Mouse (Mus musculus): ENCODE measurements around the gene Capn1. TPM values are rescaled to one million over a fixed set of nuclear protein-coding genes. Genes with fewer than 3 reads are reported as not detected.

The Capn1 gene
- polyA plus RNA-seq, 1 experiment from 2014 or later, result 3.2 TPM

GRCm38 (mm10) chr19:5942581-5942980 lies 73.1 kb downstream of the Capn1 start:
- ATAC-seq, result no peak
- Histone ChIP-seq H3K27me3 (ENCODE audit: control insufficient read depth, insufficient read depth, low read depth, low read length) (no peaks in the 10 kb centered on the region), H3K4me1 (ENCODE audit: control insufficient read depth, insufficient read depth, low read length) (peaks cover 3% of the 10 kb centered on the region; the same call in 1 of the 2 replicates), H3K27ac (ENCODE audit: low read length) (no peak overlapping the region), H3K9me3 (replicated peaks; ENCODE audit: control insufficient read depth, low read length, poor library complexity, severe bottlenecking) (no peaks in the 10 kb centered on the region), H3K4me2 (ENCODE audit: low read length) (no peak overlapping the region), H3K9ac (ENCODE audit: low read depth, low read length) (no peak overlapping the region), H3K36me3 (ENCODE audit: control insufficient read depth, insufficient read depth, low read length) (no peaks in the 10 kb centered on the region; the same call in 1 of the 2 replicates), H3K4me3 (ENCODE audit: low read depth, low read length) (no peak overlapping the region)
- 93% methylated on average over 7 of the region's 7 CpGs for WGBS

GRCm38 (mm10) chr19:5940656-5941055 lies 75.0 kb downstream of the Capn1 start:
- WGBS, result 91% methylated on average over 10 of the region's 10 CpGs
- H3K9ac ChIP-seq (ENCODE audit: low read depth, low read length), result no peak overlapping the region
- no peaks in the 10 kb centered on the region for H3K9me3 ChIP-seq (replicated peaks; ENCODE audit: control insufficient read depth, low read length, poor library complexity, severe bottlenecking)
- no peak overlapping the region for H3K4me2 ChIP-seq (ENCODE audit: low read length)
- H3K4me3 ChIP-seq (ENCODE audit: low read depth, low read length), result no peak overlapping the region
- ATAC-seq, result no peak
- H3K36me3 ChIP-seq (ENCODE audit: control insufficient read depth, insufficient read depth, low read length), result no peaks in the 10 kb centered on the region; the same call in 1 of the 2 replicates
- peaks cover 3% of the 10 kb centered on the region; the same call in 1 of the 2 replicates for H3K4me1 ChIP-seq (ENCODE audit: control insufficient read depth, insufficient read depth, low read length)
- H3K27ac ChIP-seq (ENCODE audit: low read length), result no peak overlapping the region
- H3K27me3 ChIP-seq (ENCODE audit: control insufficient read depth, insufficient read depth, low read depth, low read length), result no peaks in the 10 kb centered on the region

DNA sequence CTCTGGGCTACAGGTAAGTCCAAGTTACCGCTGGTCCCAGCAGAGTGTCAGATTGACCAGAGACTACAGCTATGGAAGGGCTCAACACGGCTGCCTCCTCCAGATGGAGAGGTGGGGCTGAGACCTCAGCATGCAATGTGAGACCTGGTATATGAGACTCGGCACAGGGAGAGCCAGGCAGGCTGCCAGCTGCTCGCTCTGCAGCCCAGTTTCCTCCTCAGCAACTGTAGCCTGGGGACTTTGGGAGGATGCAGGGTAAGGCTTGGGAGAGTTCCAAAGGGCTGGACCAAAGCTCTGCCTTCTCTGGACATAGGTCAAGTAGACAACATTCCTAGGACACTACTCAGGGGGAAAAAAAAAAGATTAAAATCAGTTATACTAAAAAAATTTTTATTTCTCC lies 75.5 kb downstream of the Capn1 start:
- H3K9ac ChIP-seq (ENCODE audit: low read depth, low read length), result no peak overlapping the region
- WGBS, result 63% methylated on average over 4 of the region's 4 CpGs
- no peak overlapping the region for H3K4me3 ChIP-seq (ENCODE audit: low read depth, low read length)
- ATAC-seq, result no peak
- H3K4me1 ChIP-seq (ENCODE audit: control insufficient read depth, insufficient read depth, low read length), result peaks cover 3% of the 10 kb centered on the region; the same call in 1 of the 2 replicates
- H3K27me3 ChIP-seq (ENCODE audit: control insufficient read depth, insufficient read depth, low read depth, low read length), result no peaks in the 10 kb centered on the region
- peak overlapping the region; percentile 38 for H3K27ac ChIP-seq (ENCODE audit: low read length)
- no peaks in the 10 kb centered on the region for H3K9me3 ChIP-seq (replicated peaks; ENCODE audit: control insufficient read depth, low read length, poor library complexity, severe bottlenecking)
- no peaks in the 10 kb centered on the region; the same call in 1 of the 2 replicates for H3K36me3 ChIP-seq (ENCODE audit: control insufficient read depth, insufficient read depth, low read length)
- H3K4me2 ChIP-seq (ENCODE audit: low read length), result no peak overlapping the region

DNA sequence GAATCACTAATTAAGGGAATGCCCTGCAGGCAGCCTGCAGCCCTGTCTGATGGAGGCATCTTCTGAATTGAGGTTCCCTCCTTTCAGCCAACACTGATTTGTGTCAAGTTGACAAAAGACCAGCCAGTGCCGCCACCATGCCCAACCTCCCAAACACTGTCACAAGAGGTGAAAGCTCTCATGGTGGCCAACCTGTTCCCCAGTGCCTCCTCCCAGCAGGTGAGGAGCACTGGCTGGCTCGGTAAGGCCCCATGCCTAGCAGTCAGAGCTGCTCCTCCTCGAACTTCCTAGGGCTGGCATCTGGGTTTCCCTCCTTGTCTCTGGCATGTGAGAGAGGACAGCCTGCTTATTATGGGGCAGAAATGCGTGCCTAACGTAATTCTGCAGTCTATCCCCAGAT lies 76.0 kb downstream of the Capn1 start:
- H3K9ac ChIP-seq (ENCODE audit: low read depth, low read length), result no peak overlapping the region
- H3K27me3 ChIP-seq (ENCODE audit: control insufficient read depth, insufficient read depth, low read depth, low read length), result no peaks in the 10 kb centered on the region
- H3K9me3 ChIP-seq (replicated peaks; ENCODE audit: control insufficient read depth, low read length, poor library complexity, severe bottlenecking), result no peaks in the 10 kb centered on the region
- peak overlapping the region; percentile 38 for H3K27ac ChIP-seq (ENCODE audit: low read length)
- no peaks in the 10 kb centered on the region; the same call in 1 of the 2 replicates for H3K36me3 ChIP-seq (ENCODE audit: control insufficient read depth, insufficient read depth, low read length)
- WGBS, result 63% methylated on average over 5 of the region's 5 CpGs
- ATAC-seq, result no peak
- H3K4me2 ChIP-seq (ENCODE audit: low read length), result no peak overlapping the region
- peaks cover 3% of the 10 kb centered on the region; the same call in 1 of the 2 replicates for H3K4me1 ChIP-seq (ENCODE audit: control insufficient read depth, insufficient read depth, low read length)
- no peak overlapping the region for H3K4me3 ChIP-seq (ENCODE audit: low read depth, low read length)

Small RNA genes within 50 kb of the gene (microRNA-seq; reads per million reads assigned to microRNA genes)
- gene Mir6988, result 2.9 reads per million, percentile 13 among the genes with 10 or more reads in this experiment

Other genes starting within 250 kb of the Capn1 start
- gene Scyl1, start 244.5 kb downstream of the Capn1 start, polyA plus RNA-seq (2015; fragmentation: Nextera tagmentation; extraction: Ambion mirVana), result 86.3 and 86.6 TPM in 2 replicates
- gene Frmd8, start 140.6 kb downstream of the Capn1 start, polyA plus RNA-seq (2015; fragmentation: Nextera tagmentation; extraction: Ambion mirVana), result 14.7 and 16.5 TPM in 2 replicates
- gene Slc25a45, start 138.1 kb downstream of the Capn1 start, polyA plus RNA-seq (2015; fragmentation: Nextera tagmentation; extraction: Ambion mirVana), result 2.0 and 2.2 TPM in 2 replicates
- 13.4 and 14.6 TPM in 2 replicates for gene Tigd3, start 121.7 kb downstream of the Capn1 start, polyA plus RNA-seq (2015; fragmentation: Nextera tagmentation; extraction: Ambion mirVana)
- 105 and 121 TPM in 2 replicates for gene Dpf2, start 102.9 kb downstream of the Capn1 start, polyA plus RNA-seq (2015; fragmentation: Nextera tagmentation; extraction: Ambion mirVana)
- 16.0 and 20.4 TPM in 2 replicates for gene Cdc42ep2, start 91.1 kb downstream of the Capn1 start, polyA plus RNA-seq (2015; fragmentation: Nextera tagmentation; extraction: Ambion mirVana)
- 19.4 and 22.4 TPM in 2 replicates for gene Pola2, start 51.7 kb downstream of the Capn1 start, polyA plus RNA-seq (2015; fragmentation: Nextera tagmentation; extraction: Ambion mirVana)
- not detected in 2 replicates for gene Slc22a20, start 29.8 kb downstream of the Capn1 start, polyA plus RNA-seq (2015; fragmentation: Nextera tagmentation; extraction: Ambion mirVana)
- 31.5 and 34.5 TPM in 2 replicates for gene Syvn1, start 30.7 kb upstream of the Capn1 start, polyA plus RNA-seq (2015; fragmentation: Nextera tagmentation; extraction: Ambion mirVana)
- 58.5 and 59.7 TPM in 2 replicates for gene Mrpl49, start 41.9 kb upstream of the Capn1 start, polyA plus RNA-seq (2015; fragmentation: Nextera tagmentation; extraction: Ambion mirVana)
- 459 and 498 TPM in 2 replicates for gene Fau, start 41.9 kb upstream of the Capn1 start, polyA plus RNA-seq (2015; fragmentation: Nextera tagmentation; extraction: Ambion mirVana)
- gene Znhit2, start 45.3 kb upstream of the Capn1 start, polyA plus RNA-seq (2015; fragmentation: Nextera tagmentation; extraction: Ambion mirVana), result 28.2 and 30.2 TPM in 2 replicates
- gene Tm7sf2, start 52.5 kb upstream of the Capn1 start, polyA plus RNA-seq (2015; fragmentation: Nextera tagmentation; extraction: Ambion mirVana), result 55.1 and 59.0 TPM in 2 replicates
- gene Vps51, start 61.3 kb upstream of the Capn1 start, polyA plus RNA-seq (2015; fragmentation: Nextera tagmentation; extraction: Ambion mirVana), result 86.1 and 93.9 TPM in 2 replicates
- not detected in 2 replicates for gene Tmem262, start 64.1 kb upstream of the Capn1 start, polyA plus RNA-seq (2015; fragmentation: Nextera tagmentation; extraction: Ambion mirVana)
- 0.85 and 1.5 TPM in 2 replicates for gene Gm28374, start 66.4 kb upstream of the Capn1 start, polyA plus RNA-seq (2015; fragmentation: Nextera tagmentation; extraction: Ambion mirVana)
- 80.6 and 87.3 TPM in 2 replicates for gene Zfpl1, start 69.1 kb upstream of the Capn1 start, polyA plus RNA-seq (2015; fragmentation: Nextera tagmentation; extraction: Ambion mirVana)
- 3.7 and 4.1 TPM in 2 replicates for gene Cdca5, start 69.1 kb upstream of the Capn1 start, polyA plus RNA-seq (2015; fragmentation: Nextera tagmentation; extraction: Ambion mirVana)
- not detected in 2 replicates for gene AC131692.1, start 78.5 kb upstream of the Capn1 start, polyA plus RNA-seq (2015; fragmentation: Nextera tagmentation; extraction: Ambion mirVana)
- gene Naaladl1, start 89.9 kb upstream of the Capn1 start, polyA plus RNA-seq (2015; fragmentation: Nextera tagmentation; extraction: Ambion mirVana), result 0.25 and 0.26 TPM in 2 replicates
- 44.2 and 45.2 TPM in 2 replicates for gene Sac3d1, start 102.8 kb upstream of the Capn1 start, polyA plus RNA-seq (2015; fragmentation: Nextera tagmentation; extraction: Ambion mirVana)
- gene Snx15, start 112.4 kb upstream of the Capn1 start, polyA plus RNA-seq (2015; fragmentation: Nextera tagmentation; extraction: Ambion mirVana), result 58.7 and 65.4 TPM in 2 replicates
- 0.15 TPM in 1 of 2 replicates, not detected in the other for gene Batf2, start 125.1 kb upstream of the Capn1 start, polyA plus RNA-seq (2015; fragmentation: Nextera tagmentation; extraction: Ambion mirVana)
- 133 and 151 TPM in 2 replicates for gene Arl2, start 125.7 kb upstream of the Capn1 start, polyA plus RNA-seq (2015; fragmentation: Nextera tagmentation; extraction: Ambion mirVana)
- not detected in 2 replicates for gene Majin, start 168.5 kb upstream of the Capn1 start, polyA plus RNA-seq (2015; fragmentation: Nextera tagmentation; extraction: Ambion mirVana)
- not detected in 2 replicates for gene Gpha2, start 210.5 kb upstream of the Capn1 start, polyA plus RNA-seq (2015; fragmentation: Nextera tagmentation; extraction: Ambion mirVana)
- gene Ppp2r5b, start 220.0 kb upstream of the Capn1 start, polyA plus RNA-seq (2015; fragmentation: Nextera tagmentation; extraction: Ambion mirVana), result 149 and 165 TPM in 2 replicates
- 12.9 and 15.5 TPM in 2 replicates for gene Atg2a, start 225.8 kb upstream of the Capn1 start, polyA plus RNA-seq (2015; fragmentation: Nextera tagmentation; extraction: Ambion mirVana)

Data from midbrain, embryonic 16.5 days (tissue).